Mouse (Mus musculus): ENCODE measurements around the gene Sppl3.
"Not testable (repeated sequence)": the region's sequence is repeated elsewhere in the genome, so short reads cannot be mapped to it uniquely, and the experiment has no call there.

The Sppl3 gene

GRCm38 (mm10) chr5:115043626-115044025 lies 32.7 kb downstream of the Sppl3 start:
- no peak for DNase-seq

GRCm38 (mm10) chr5:115045146-115045677 lies 34.3 kb downstream of the Sppl3 start:
- no peak for DNase-seq

- DNase-seq, result no peak
Measured at GRCm38 (mm10) chr5:115049692-115050091, 38.8 kb downstream of the Sppl3 start.

- no peak for DNase-seq
Measured at GRCm38 (mm10) chr5:115050776-115051175, 39.8 kb downstream of the Sppl3 start.

GRCm38 (mm10) chr5:115052546-115052945 lies 41.6 kb downstream of the Sppl3 start:
- no peak for DNase-seq

GRCm38 (mm10) chr5:115053791-115054396 lies 43.0 kb downstream of the Sppl3 start:
- DNase-seq, result no peak

GRCm38 (mm10) chr5:115055418-115055817 lies 44.5 kb downstream of the Sppl3 start:
- DNase-seq, result no peak

GRCm38 (mm10) chr5:115057153-115057552 lies 46.2 kb downstream of the Sppl3 start:
- no peak for DNase-seq

- DNase-seq, result no peak
Measured at GRCm38 (mm10) chr5:115058584-115059297, 47.8 kb downstream of the Sppl3 start.

GRCm38 (mm10) chr5:115060067-115060695 lies 49.2 kb downstream of the Sppl3 start:
- no peak for DNase-seq

- DNase-seq, result no peak
Measured at GRCm38 (mm10) chr5:115060977-115061376, 50.0 kb downstream of the Sppl3 start.

- no peak for DNase-seq
Measured at GRCm38 (mm10) chr5:115062566-115062965, 51.6 kb downstream of the Sppl3 start.

- DNase-seq, result no peak
Measured at GRCm38 (mm10) chr5:115063391-115063790, 52.5 kb downstream of the Sppl3 start.

GRCm38 (mm10) chr5:115066245-115066644 lies 55.3 kb downstream of the Sppl3 start:
- no peak for DNase-seq

GRCm38 (mm10) chr5:115068671-115069421 lies 57.9 kb downstream of the Sppl3 start:
- no peak for DNase-seq

- DNase-seq, result no peak
Measured at GRCm38 (mm10) chr5:115069611-115070010, 58.7 kb downstream of the Sppl3 start.

- DNase-seq, result no peak
Measured at GRCm38 (mm10) chr5:115070457-115070856, 59.5 kb downstream of the Sppl3 start.

- peak; percentile 10 for DNase-seq
Measured at GRCm38 (mm10) chr5:115071096-115071901, 60.4 kb downstream of the Sppl3 start.

GRCm38 (mm10) chr5:115072143-115072542 lies 61.2 kb downstream of the Sppl3 start:
- DNase-seq, result no peak

GRCm38 (mm10) chr5:115073306-115073705 lies 62.4 kb downstream of the Sppl3 start:
- DNase-seq, result not testable (repeated sequence)

GRCm38 (mm10) chr5:115074749-115075148 lies 63.8 kb downstream of the Sppl3 start:
- DNase-seq, result no peak

All from retina, postnatal 1 day (tissue).